Mouse (Mus musculus) E14TG2a.4 (cell line): ENCODE measurements at regions not wholly inside any gene's neighbourhood (a gene's known extent, or its start where the extent isn't known, plus 50 kb on each side); places are given as distances from the start of the nearest gene placed in this dataset.
A peak's percentile ranks its signal among the peaks of the same experiment; 100 is the strongest.
"Not testable (repeated sequence)": the region's sequence is repeated elsewhere in the genome, so short reads cannot be mapped to it uniquely, and the experiment has no call there.

ENCODE experiments used
- H3K27me3 ChIP-seq: 2 replicates; pipeline ENCODE4 v1.6.1; 2014; ENCODE audit warnings: low read length, control low read depth; ENCODE audit not compliant: insufficient read depth
- H3K36me3 ChIP-seq: 2 replicates; pipeline ENCODE4 v1.6.1; 2014; ENCODE audit warnings: low read length, control low read depth; ENCODE audit not compliant: insufficient read depth
- H3K4me1 ChIP-seq: replicated peaks from 2 replicates; pipeline ENCODE4 v1.6.1; 2014; ENCODE audit warnings: low read depth, low read length, control low read depth
- H3K4me3 ChIP-seq: replicated peaks from 2 replicates; pipeline ENCODE4 v1.5.1; 2014; ENCODE audit warnings: mild to moderate bottlenecking, low read length
- H3K9me3 ChIP-seq: 2 replicates; pipeline ENCODE4 v1.6.1; 2014; ENCODE audit warnings: low read length, control low read depth
- CTCF ChIP-seq: conservative IDR thresholded peaks from 2 replicates; pipeline ENCODE4 v1.5.1; 2014; ENCODE audit warnings: low read length
- NANOG ChIP-seq: IDR thresholded peaks from 2 replicates; pipeline ENCODE4 v1.6.1; 2014; ENCODE audit warnings: borderline replicate concordance, low read length, mixed read lengths
- POU5F1 ChIP-seq: IDR thresholded peaks from 2 replicates; pipeline ENCODE4 v1.6.1; 2014; ENCODE audit warnings: low read length, borderline replicate concordance

- Histone ChIP-seq H3K9me3 (peaks cover 25% of the 10 kb centered on the region), H3K4me1 (peaks cover 48% of the 10 kb centered on the region), H3K4me3 (0 out of 2 replicates have a peak overlapping the region, but pooled peaks have one; percentile 10), H3K27me3 (peaks cover 13% of the 10 kb centered on the region; the same call in 1 of the 2 replicates), H3K36me3 (no peaks in the 10 kb centered on the region)
- TF ChIP-seq NANOG (no peak), POU5F1 (no peak), CTCF (no peak)
These were observed 56.8 kb downstream of the Sox1 start for GRCm38 (mm10) chr8:12451857-12452256.

GRCm38 (mm10) chr8:12455376-12455775, 60.3 kb downstream of the Sox1 start:
- peaks cover 18% of the 10 kb centered on the region for H3K9me3 ChIP-seq
- H3K4me3 ChIP-seq: peak overlapping the region; percentile 70; the same call in 1 of the 2 replicates
- H3K4me1 ChIP-seq: peaks cover 63% of the 10 kb centered on the region
- not testable (repeated sequence) for H3K27me3 ChIP-seq, H3K36me3 ChIP-seq

- H3K9me3 ChIP-seq: peaks cover 18% of the 10 kb centered on the region
- TF ChIP-seq CTCF (no peak), POU5F1 (no peak), NANOG (no peak)
- no peaks in the 10 kb centered on the region for H3K36me3 ChIP-seq
- no peak overlapping the region for H3K4me3 ChIP-seq
- peaks cover 63% of the 10 kb centered on the region for H3K4me1 ChIP-seq
- H3K27me3 ChIP-seq: peaks cover 2% of the 10 kb centered on the region; the same call in 1 of the 2 replicates
These were observed 61.2 kb downstream of the Sox1 start for GRCm38 (mm10) chr8:12456326-12456725.

- H3K27me3 ChIP-seq: peaks cover 2% of the 10 kb centered on the region; the same call in 1 of the 2 replicates
- H3K4me3 ChIP-seq: no peak overlapping the region
- no peaks in the 10 kb centered on the region for H3K36me3 ChIP-seq
- peaks cover 18% of the 10 kb centered on the region for H3K9me3 ChIP-seq
- H3K4me1 ChIP-seq: peaks cover 61% of the 10 kb centered on the region
- TF ChIP-seq NANOG (no peak), POU5F1 (no peak), CTCF (no peak)
These were observed 61.9 kb downstream of the Sox1 start for GRCm38 (mm10) chr8:12457015-12457414.

- no peak for TF ChIP-seq CTCF
- no peak for TF ChIP-seq POU5F1
- no peak for TF ChIP-seq NANOG
- no peaks in the 10 kb centered on the region for H3K36me3 ChIP-seq
- no peaks in the 10 kb centered on the region for H3K9me3 ChIP-seq
- H3K4me1 ChIP-seq: peaks cover 36% of the 10 kb centered on the region
- no peak overlapping the region for H3K4me3 ChIP-seq
- peaks cover 52% of the 10 kb centered on the region for H3K27me3 ChIP-seq
These were observed 71.8 kb downstream of the Sox1 start for GRCm38 (mm10) chr8:12466845-12467244.

- H3K4me3 ChIP-seq: 0 out of 2 replicates have a peak overlapping the region, but pooled peaks have one; percentile 10
- no peaks in the 10 kb centered on the region for H3K9me3 ChIP-seq
- no peaks in the 10 kb centered on the region for H3K36me3 ChIP-seq
- peaks cover 37% of the 10 kb centered on the region for H3K4me1 ChIP-seq
- H3K27me3 ChIP-seq: peaks cover 55% of the 10 kb centered on the region
- no peak for TF ChIP-seq CTCF
- no peak for TF ChIP-seq POU5F1
- TF ChIP-seq NANOG: no peak
These were observed 72.6 kb downstream of the Sox1 start for GRCm38 (mm10) chr8:12467386-12468326.

GRCm38 (mm10) chr8:12477449-12478401, 82.6 kb downstream of the Sox1 start:
- H3K27me3 ChIP-seq: no peaks in the 10 kb centered on the region
- H3K4me3 ChIP-seq: peak overlapping the region; percentile 68
- no peaks in the 10 kb centered on the region for H3K9me3 ChIP-seq
- H3K4me1 ChIP-seq: peaks cover 72% of the 10 kb centered on the region
- H3K36me3 ChIP-seq: no peaks in the 10 kb centered on the region
- TF ChIP-seq POU5F1: no peak
- TF ChIP-seq NANOG: no peak

GRCm38 (mm10) chr8:12481918-12482317, 86.8 kb downstream of the Sox1 start:
- TF ChIP-seq POU5F1 (no peak), NANOG (no peak), CTCF (no peak)
- Histone ChIP-seq H3K4me3 (no peak overlapping the region), H3K36me3 (no peaks in the 10 kb centered on the region), H3K27me3 (no peaks in the 10 kb centered on the region), H3K4me1 (peaks cover 95% of the 10 kb centered on the region), H3K9me3 (no peaks in the 10 kb centered on the region)
